Mouse (Mus musculus): ENCODE data around the gene Sh3bp1.

Sh3bp1 gene

DNA sequence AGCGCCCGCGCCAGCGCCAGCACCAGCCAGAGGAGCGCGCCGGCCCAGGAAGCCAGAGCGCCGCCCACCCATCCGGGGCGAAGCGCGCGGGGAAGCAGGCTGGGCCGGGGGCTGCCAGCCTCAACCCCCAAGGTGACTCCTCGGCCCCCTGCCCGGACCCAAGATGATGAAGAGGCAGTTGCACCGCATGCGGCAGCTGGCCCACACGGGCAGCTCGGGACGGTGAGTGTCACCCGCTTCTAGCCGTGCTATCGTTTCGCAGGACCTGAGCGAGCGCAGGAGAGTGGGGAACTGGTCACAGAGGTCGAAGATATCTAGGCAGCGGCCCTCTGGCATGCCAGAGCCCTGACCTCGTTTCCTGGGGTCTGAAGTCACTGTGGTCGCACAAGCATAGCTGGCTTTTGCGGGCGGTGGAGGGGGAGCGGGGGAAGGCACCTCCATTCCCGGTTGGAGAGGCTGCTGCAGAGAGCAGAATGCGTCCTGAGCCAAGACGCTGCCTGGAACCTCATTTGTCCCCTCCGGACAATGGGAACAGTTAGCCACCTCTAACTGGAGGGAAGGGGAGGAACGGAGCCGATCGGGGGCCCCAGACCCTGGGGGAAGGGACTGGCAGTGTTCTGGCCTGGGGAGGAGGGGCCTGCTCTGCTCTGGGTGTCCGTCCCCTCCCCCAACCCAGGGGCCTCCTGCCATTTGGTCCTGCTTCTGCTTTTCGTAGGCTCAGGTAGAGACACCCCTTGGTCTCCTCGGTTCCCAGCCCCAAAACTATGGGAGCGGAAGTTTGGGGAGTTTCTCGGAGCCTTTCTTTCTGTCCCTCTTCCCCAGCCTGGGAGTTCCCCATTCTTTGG is at the start of gene Sh3bp1:
Gene Sh3bp1 (plus strand): TSS at position 29 of the 845 bp plus-strand sequence.
- in situ Hi-C loops (cut with MseI, MboI), result no loop called here

GRCm38 (mm10) chr15:78850059-78850824 is 49.3 kb upstream of the Sh3bp1 start:
- in situ Hi-C loops (cut with MseI, MboI), result no loop called here

DNA sequence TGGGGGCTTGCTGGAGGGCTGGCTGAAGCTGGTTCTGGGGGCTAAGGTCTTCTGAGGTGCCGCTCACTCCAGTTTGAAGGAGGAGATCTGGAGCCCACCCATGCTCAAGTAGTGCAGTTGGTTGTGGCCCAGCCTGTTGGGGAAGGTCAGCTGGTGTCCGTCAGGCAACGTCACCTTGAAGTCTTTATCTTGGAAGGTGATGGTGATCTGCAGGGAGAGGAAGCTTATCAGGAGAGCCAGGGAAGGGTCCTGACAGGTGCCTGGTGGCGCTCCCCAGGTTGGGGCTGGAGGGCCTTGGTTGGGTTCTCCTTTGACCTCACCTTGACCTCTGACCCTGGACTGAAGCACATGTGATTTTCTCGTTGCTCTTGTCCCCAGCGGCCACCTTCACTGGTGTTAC is 48.6 kb upstream of the Sh3bp1 start:
- in situ Hi-C loops (cut with MseI, MboI), result no loop called here

DNA sequence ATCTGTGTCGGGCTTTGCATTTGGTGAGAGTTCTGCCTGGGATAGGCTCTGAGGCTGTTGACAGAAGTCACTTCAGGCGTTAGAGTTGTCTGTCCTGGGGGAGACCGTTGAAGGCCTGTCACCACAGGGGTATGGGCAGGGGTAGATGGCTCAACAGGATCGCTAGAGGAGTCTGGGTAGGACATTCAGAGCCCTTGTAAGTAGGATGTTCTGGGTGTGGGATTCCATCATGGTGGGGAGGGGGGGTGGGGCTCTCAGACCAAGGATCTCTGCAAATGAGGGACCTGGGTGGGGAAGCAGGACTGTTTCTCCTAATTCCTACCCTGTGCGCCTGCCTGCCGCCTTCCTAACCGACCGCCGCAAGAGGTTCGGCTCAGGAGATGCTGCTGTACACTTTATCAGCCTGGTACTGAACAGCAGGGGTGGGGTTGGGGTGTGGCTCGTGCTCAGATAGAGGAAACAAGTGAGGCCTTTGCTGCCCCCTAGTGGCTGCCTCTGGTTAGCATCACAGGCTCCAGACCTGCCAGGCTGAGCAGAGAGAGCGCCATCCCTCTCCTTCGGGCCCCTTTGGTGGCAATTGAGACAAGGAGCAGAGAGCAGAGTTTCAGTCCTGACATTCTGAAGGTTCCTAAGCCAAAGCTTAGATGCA is 47.9 kb upstream of the Sh3bp1 start:
- in situ Hi-C loops (cut with MseI, MboI), result no loop called here

- in situ Hi-C loops (cut with MseI, MboI), result loop anchor here in 1 of 2 experiments (5.0 kb wide), 1 partner anchor 33 kb away; no protein-coding TSS in a partner anchor
Observed at GRCm38 (mm10) chr15:78855303-78855965, 44.1 kb upstream of the Sh3bp1 start, which contains the start of gene Lgals2. Gene Lgals2, minus strand, starts transcription at chr15:78855529.

GRCm38 (mm10) chr15:78857009-78857408 is 42.6 kb upstream of the Sh3bp1 start:
- in situ Hi-C loops (cut with MseI, MboI), result loop anchor here in 1 of 2 experiments (5.0 kb wide), 1 partner anchor 35 kb away; no protein-coding TSS in a partner anchor

GRCm38 (mm10) chr15:78859311-78859710 is 40.3 kb upstream of the Sh3bp1 start:
- in situ Hi-C loops (cut with MseI, MboI), result loop anchor here in 1 of 2 experiments (5.0 kb wide), 1 partner anchor 37 kb away; no protein-coding TSS in a partner anchor

GRCm38 (mm10) chr15:78859714-78860113 is 39.9 kb upstream of the Sh3bp1 start:
- in situ Hi-C loops (cut with MseI, MboI), result loop anchor here in 1 of 2 experiments (5.0 kb wide), 1 partner anchor 37 kb away; no protein-coding TSS in a partner anchor

DNA sequence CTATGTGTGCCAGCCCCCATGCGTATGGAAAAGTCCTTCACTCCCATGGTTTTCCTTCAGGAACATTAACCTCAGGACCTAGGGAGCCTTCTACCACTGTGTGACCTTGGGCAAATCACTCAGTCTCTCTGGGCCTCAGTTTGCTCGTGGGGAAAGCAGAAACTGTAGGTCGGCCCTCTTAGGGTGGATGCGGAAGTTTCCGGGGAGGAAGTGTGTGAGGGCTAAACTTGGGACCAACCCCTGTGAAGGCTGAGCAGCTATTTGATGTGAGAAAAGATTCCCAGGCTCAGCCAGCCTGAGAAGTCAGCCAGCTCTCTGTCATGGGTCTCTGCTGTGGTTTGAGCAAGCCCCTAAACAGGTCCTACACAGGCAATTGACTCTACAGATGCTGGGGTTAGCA is 37.3 kb upstream of the Sh3bp1 start:
- in situ Hi-C loops (cut with MseI, MboI), result no loop called here

GRCm38 (mm10) chr15:78863154-78863553 is 36.4 kb upstream of the Sh3bp1 start:
- in situ Hi-C loops (cut with MseI, MboI), result no loop called here

DNA sequence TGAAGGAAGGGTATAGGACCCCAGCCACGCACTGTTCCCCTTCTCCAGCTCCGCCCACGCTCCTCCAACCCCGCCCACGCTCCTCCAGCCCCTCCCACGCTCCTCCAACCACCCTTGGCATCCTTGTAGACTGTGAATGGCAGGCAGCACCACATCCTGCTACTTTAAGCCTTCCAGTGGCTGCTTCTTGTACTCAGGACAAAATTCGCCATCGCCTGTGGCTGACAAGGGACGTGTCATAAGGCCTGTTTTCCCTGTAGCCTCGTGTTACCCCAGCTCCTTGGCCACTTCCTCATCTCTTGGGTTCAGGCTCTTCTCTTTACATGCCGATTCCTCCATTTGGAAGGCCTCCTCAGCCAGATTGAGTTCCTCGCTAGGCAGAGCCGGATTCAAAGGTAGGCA is 35.7 kb upstream of the Sh3bp1 start:
- in situ Hi-C loops (cut with MseI, MboI), result no loop called here

DNA sequence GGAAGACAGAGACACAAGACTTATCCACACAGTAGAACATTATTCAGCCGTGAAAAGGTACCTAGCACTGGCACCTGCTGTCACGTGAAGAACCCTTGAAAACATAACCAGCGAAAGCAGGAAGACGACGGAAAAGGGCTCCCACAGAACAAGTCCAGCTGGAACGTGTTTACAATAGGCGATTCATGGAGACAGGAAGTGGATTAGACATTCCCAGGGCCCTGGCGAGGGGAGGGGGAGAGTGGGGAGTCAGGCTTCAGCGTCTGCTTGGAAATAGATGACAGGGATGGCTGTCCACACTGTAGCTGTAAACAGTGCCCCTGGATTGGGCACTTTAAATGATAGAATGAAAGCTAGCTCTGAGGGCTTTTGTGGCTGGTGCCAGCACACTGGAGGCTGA is 31.2 kb upstream of the Sh3bp1 start:
- in situ Hi-C loops (cut with MseI, MboI), result no loop called here

GRCm38 (mm10) chr15:78868826-78869233 is 30.7 kb upstream of the Sh3bp1 start:
- in situ Hi-C loops (cut with MseI, MboI), result no loop called here

DNA sequence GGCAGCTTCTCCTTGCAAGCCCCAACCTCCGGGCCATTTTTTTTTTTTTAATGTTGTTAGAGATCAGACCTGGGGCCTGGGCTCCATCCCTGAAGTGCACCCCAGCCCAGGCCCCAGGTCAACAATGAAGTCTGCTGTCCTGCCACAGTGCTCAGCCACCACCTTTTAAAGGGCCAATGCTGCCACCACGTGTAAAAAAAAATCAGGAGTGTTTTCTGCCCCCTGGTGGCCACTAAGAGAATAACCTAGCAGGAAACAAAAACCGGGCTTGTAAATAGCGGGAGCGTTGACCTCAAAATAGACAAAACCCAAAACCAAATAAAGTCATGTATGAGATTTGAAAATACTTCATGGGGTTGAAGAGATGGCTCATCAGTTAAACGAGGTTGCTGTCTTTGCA is 29.8 kb upstream of the Sh3bp1 start:
- in situ Hi-C loops (cut with MseI, MboI), result no loop called here

DNA sequence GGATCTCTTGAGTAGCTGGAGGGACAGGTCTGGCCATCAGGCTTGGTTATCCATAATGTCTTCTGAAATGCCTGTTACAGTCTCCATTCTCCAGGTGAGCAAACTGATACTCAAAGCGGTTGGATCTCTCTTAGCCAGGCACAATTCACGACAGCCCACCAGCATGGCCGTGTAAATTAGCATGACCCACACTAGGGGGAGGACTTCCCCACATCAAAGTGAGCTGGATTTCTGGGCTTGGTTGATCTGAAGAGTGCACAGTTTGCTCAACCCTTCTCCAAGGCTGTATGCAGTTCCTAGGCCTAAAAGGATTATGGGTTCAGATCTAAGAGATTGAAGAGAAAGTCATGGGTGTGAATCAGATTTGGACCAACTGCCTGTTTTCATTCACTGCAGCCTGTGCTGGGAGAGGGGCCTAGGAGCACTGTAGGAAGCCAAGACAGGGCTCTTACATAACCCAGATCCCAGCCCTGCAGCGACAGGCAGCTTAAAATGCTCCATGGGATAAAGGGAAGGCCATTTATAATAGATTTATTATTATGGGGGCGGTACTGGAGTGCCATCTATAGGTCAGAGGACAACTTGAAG is 27.5 kb upstream of the Sh3bp1 start:
- in situ Hi-C loops (cut with MseI, MboI), result no loop called here

DNA sequence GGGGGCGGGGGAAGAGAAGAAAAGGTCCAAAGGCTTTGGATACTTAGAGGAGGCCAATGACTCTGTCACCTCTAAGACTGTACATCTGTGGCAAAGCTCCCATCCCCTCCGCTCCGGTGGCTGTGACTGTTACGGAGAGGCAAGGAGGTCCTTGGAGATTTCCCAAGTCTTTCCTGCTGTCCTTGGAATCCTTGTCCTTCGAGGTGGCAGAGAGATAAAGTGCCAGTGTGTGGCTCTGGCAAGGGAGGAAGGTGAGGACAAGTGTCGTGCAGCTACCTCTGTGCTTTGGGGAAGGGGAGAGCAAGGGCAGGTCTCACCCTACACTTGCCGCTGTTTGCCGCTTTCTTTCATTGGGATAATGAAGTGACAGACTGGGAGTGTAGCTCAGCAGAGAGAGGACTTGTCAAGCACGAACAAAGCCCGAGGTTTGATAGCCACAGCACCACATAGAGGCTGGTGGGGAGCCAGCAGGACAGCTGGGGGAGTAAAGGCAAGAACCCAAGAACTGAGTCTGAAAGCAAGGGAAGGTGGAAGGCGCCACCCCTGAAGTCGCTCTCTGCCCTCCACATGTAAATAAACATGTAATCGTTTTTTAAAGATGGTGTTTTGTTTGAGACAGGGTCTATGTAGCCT is 25.6 kb upstream of the Sh3bp1 start:
- in situ Hi-C loops (cut with MseI, MboI), result no loop called here

DNA sequence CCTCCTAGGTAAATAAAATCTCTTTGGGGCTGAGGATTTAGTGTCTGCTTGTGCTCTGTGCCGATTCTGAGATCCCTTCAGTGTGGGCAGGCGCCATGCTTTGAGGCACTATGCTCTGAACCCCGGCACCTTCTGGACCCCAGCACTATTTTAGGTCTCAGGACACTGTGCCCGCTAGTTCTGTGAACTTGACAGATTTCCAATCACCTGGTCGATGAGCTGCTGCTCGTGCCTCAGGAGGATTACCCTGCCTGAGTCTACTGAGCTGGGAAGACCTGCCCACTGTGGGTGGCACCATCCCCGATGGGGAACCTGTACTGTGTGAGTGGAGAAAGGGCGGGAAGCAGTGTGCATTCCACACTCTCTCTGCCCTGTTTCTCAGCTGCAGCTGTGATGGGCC is 24.6 kb upstream of the Sh3bp1 start:
- in situ Hi-C loops (cut with MseI, MboI), result no loop called here

DNA sequence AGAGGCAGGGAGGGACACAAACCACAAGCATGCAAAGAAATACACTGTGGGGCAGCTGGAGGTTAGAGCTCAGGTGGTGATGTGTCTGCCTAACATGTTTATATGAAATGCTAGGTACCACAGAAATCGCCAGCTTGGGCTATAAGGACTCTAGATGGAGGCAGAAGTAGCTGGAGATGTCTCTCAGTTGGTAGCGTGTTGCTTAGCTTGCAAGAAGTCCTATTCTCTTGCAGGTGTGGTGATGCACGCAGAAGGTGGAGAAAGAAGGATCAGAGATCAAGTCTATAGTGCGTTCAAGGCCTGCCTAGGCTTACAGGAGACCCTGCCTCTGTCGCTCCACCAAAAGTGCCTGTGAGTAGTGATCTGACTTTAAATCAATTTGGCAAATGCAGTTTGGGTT is 24.0 kb upstream of the Sh3bp1 start:
- in situ Hi-C loops (cut with MseI, MboI), result no loop called here

GRCm38 (mm10) chr15:78876258-78876696 is 23.3 kb upstream of the Sh3bp1 start:
- in situ Hi-C loops (cut with MseI, MboI), result no loop called here

Measured in mouse trophoblast stem cell (cell line).